Mouse (Mus musculus): ENCODE data around the gene Runx3. TPM values are rescaled to one million over a fixed set of nuclear protein-coding genes. Genes with fewer than 3 reads are reported as not detected.

The Runx3 gene
- polyA plus RNA-seq, 1 experiment from 2014 or later = 0.17 TPM

GRCm38 (mm10) chr4:135154089-135154949 lies 33.9 kb downstream of the Runx3 start:
- Histone ChIP-seq H3K4me2 (replicated peaks; ENCODE audit: low read depth) (no peak overlapping the region), H3K4me3 (ENCODE audit: low read depth, low read length) (no peak overlapping the region), H3K4me1 (replicated peaks; ENCODE audit: control insufficient read depth, insufficient read depth, low read length) (no peaks in the 10 kb centered on the region), H3K27me3 (replicated peaks; ENCODE audit: control insufficient read depth, insufficient read depth, low read length) (peaks cover 95% of the 10 kb centered on the region), H3K36me3 (ENCODE audit: control insufficient read depth, insufficient read depth) (no peaks in the 10 kb centered on the region), H3K9ac (ENCODE audit: low read depth, low read length) (no peak overlapping the region), H3K9me3 (ENCODE audit: control insufficient read depth) (no peaks in the 10 kb centered on the region), H3K27ac (ENCODE audit: low read depth, low read length) (no peak overlapping the region)
- WGBS = 3% methylated on average over 21 of the region's 21 CpGs
- no peak for TF ChIP-seq CTCF (IDR thresholded peaks at IDR 0.05; ENCODE audit: low read depth)
- ATAC-seq = no peak

- Histone ChIP-seq H3K4me2 (replicated peaks; ENCODE audit: low read depth) (no peak overlapping the region), H3K9ac (ENCODE audit: low read depth, low read length) (no peak overlapping the region), H3K27me3 (replicated peaks; ENCODE audit: control insufficient read depth, insufficient read depth, low read length) (peaks cover 88% of the 10 kb centered on the region), H3K9me3 (ENCODE audit: control insufficient read depth) (no peaks in the 10 kb centered on the region), H3K27ac (ENCODE audit: low read depth, low read length) (no peak overlapping the region), H3K4me1 (replicated peaks; ENCODE audit: control insufficient read depth, insufficient read depth, low read length) (no peaks in the 10 kb centered on the region), H3K36me3 (ENCODE audit: control insufficient read depth, insufficient read depth) (no peaks in the 10 kb centered on the region), H3K4me3 (ENCODE audit: low read depth, low read length) (no peak overlapping the region)
- no peak for TF ChIP-seq CTCF (IDR thresholded peaks at IDR 0.05; ENCODE audit: low read depth)
- ATAC-seq = no peak
- 6% methylated on average over 29 of the region's 31 CpGs for WGBS
These were observed 34.8 kb downstream of the Runx3 start for GRCm38 (mm10) chr4:135155106-135155800.

GRCm38 (mm10) chr4:135155805-135156469 lies 35.5 kb downstream of the Runx3 start:
- TF ChIP-seq CTCF (IDR thresholded peaks at IDR 0.05; ENCODE audit: low read depth) = no peak
- Histone ChIP-seq H3K4me1 (replicated peaks; ENCODE audit: control insufficient read depth, insufficient read depth, low read length) (no peaks in the 10 kb centered on the region), H3K4me2 (replicated peaks; ENCODE audit: low read depth) (no peak overlapping the region), H3K27ac (ENCODE audit: low read depth, low read length) (no peak overlapping the region), H3K4me3 (ENCODE audit: low read depth, low read length) (no peak overlapping the region), H3K9me3 (ENCODE audit: control insufficient read depth) (no peaks in the 10 kb centered on the region), H3K9ac (ENCODE audit: low read depth, low read length) (no peak overlapping the region), H3K27me3 (replicated peaks; ENCODE audit: control insufficient read depth, insufficient read depth, low read length) (peaks cover 81% of the 10 kb centered on the region), H3K36me3 (ENCODE audit: control insufficient read depth, insufficient read depth) (no peaks in the 10 kb centered on the region)
- ATAC-seq = no peak
- WGBS = 14% methylated on average over 15 of the region's 15 CpGs

GRCm38 (mm10) chr4:135156531-135156930 lies 36.1 kb downstream of the Runx3 start:
- WGBS = 18% methylated on average over 6 of the region's 6 CpGs
- Histone ChIP-seq H3K27me3 (replicated peaks; ENCODE audit: control insufficient read depth, insufficient read depth, low read length) (peaks cover 75% of the 10 kb centered on the region), H3K9me3 (ENCODE audit: control insufficient read depth) (no peaks in the 10 kb centered on the region), H3K36me3 (ENCODE audit: control insufficient read depth, insufficient read depth) (no peaks in the 10 kb centered on the region), H3K9ac (ENCODE audit: low read depth, low read length) (no peak overlapping the region), H3K4me1 (replicated peaks; ENCODE audit: control insufficient read depth, insufficient read depth, low read length) (no peaks in the 10 kb centered on the region), H3K27ac (ENCODE audit: low read depth, low read length) (no peak overlapping the region), H3K4me2 (replicated peaks; ENCODE audit: low read depth) (no peak overlapping the region), H3K4me3 (ENCODE audit: low read depth, low read length) (no peak overlapping the region)
- no peak for ATAC-seq
- TF ChIP-seq CTCF (IDR thresholded peaks at IDR 0.05; ENCODE audit: low read depth) = no peak

GRCm38 (mm10) chr4:135157329-135157728 lies 36.9 kb downstream of the Runx3 start:
- WGBS = 16% methylated on average over 6 of the region's 6 CpGs
- no peak for TF ChIP-seq CTCF (IDR thresholded peaks at IDR 0.05; ENCODE audit: low read depth)
- no peak overlapping the region for H3K4me3 ChIP-seq (ENCODE audit: low read depth, low read length)
- H3K9me3 ChIP-seq (ENCODE audit: control insufficient read depth) = no peaks in the 10 kb centered on the region
- H3K36me3 ChIP-seq (ENCODE audit: control insufficient read depth, insufficient read depth) = no peaks in the 10 kb centered on the region
- H3K4me1 ChIP-seq (replicated peaks; ENCODE audit: control insufficient read depth, insufficient read depth, low read length) = no peaks in the 10 kb centered on the region
- ATAC-seq = no peak
- no peak overlapping the region for H3K27ac ChIP-seq (ENCODE audit: low read depth, low read length)
- H3K9ac ChIP-seq (ENCODE audit: low read depth, low read length) = no peak overlapping the region
- peaks cover 70% of the 10 kb centered on the region for H3K27me3 ChIP-seq (replicated peaks; ENCODE audit: control insufficient read depth, insufficient read depth, low read length)
- H3K4me2 ChIP-seq (replicated peaks; ENCODE audit: low read depth) = no peak overlapping the region
